Mouse (Mus musculus): ENCODE measurements around the gene Slc38a6. TPM values are rescaled to one million over a fixed set of nuclear protein-coding genes. Genes with fewer than 3 reads are reported as not detected.
A peak's percentile ranks its signal among the peaks of the same experiment; 100 is the strongest.

Slc38a6 gene
- polyA plus RNA-seq, 1 experiment, result 7.8 TPM

- TF ChIP-seq MYOD1 (IDR thresholded peaks at IDR 0.05; ENCODE audit: control insufficient read depth in 1 of 3, insufficient read length in 2 of 3, low read depth in 2 of 3) (peak in 1 of 3 experiments; percentile 5), E2F4 (IDR thresholded peaks at IDR 0.05; ENCODE audit: insufficient read depth) (no peak)
- Histone ChIP-seq H3K79me2 (ENCODE audit: control insufficient read depth, insufficient read depth) (no peaks in the 10 kb centered on the region), H3K4me2 (ENCODE audit: low read depth) (peak overlapping the region; percentile 60), H3K27me3 (ENCODE audit: control insufficient read depth, insufficient read depth, insufficient read length) (no peaks in the 10 kb centered on the region), H3K36me3 (ENCODE audit: control insufficient read depth, insufficient read depth) (no peaks in the 10 kb centered on the region), H3ac (ENCODE audit: control insufficient read depth, insufficient read length) (no peak overlapping the region), H3K4me3 (no peak overlapping the region)
These were observed 96.6 kb downstream of the Slc38a6 start for GRCm38 (mm10) chr12:73383179-73383510.

GRCm38 (mm10) chr12:73383861-73384260, 97.3 kb downstream of the Slc38a6 start:
- H3K4me2 ChIP-seq (ENCODE audit: low read depth), result peak overlapping the region; percentile 60
- TF ChIP-seq POLR2A (IDR thresholded peaks at IDR 0.05; ENCODE audit: insufficient read length, low read depth) (no peak), CEBPB (IDR thresholded peaks at IDR 0.05; ENCODE audit: insufficient read depth, poor library complexity, severe bottlenecking) (no peak), TCF3 (IDR thresholded peaks at IDR 0.05; ENCODE audit: insufficient read length, low read depth) (no peak), E2F4 (IDR thresholded peaks at IDR 0.05; ENCODE audit: insufficient read depth) (no peak), MYOG (IDR thresholded peaks at IDR 0.05; ENCODE audit: control insufficient read depth in 1 of 3, insufficient read depth in 1 of 3, insufficient read length in 2 of 3, low read depth in 2 of 3) (no peak), USF1 (IDR thresholded peaks at IDR 0.05; ENCODE audit: low read depth) (no peak), MYOD1 (IDR thresholded peaks at IDR 0.05; ENCODE audit: control insufficient read depth in 1 of 3, insufficient read length in 2 of 3, low read depth in 2 of 3) (no peak), REST (IDR thresholded peaks at IDR 0.05; ENCODE audit: insufficient read depth, insufficient read length) (no peak), POLR2AphosphoS2 (IDR thresholded peaks at IDR 0.05; ENCODE audit: insufficient read length, low read depth) (no peak), TCF12 (IDR thresholded peaks at IDR 0.05; ENCODE audit: insufficient read depth, poor library complexity, severe bottlenecking) (no peak), MAX (IDR thresholded peaks at IDR 0.05; ENCODE audit: low read depth) (no peak), SRF (IDR thresholded peaks at IDR 0.05; ENCODE audit: control insufficient read depth, insufficient read length, low read depth) (no peak)
- no peaks in the 10 kb centered on the region for H3K27me3 ChIP-seq (ENCODE audit: control insufficient read depth, insufficient read depth, insufficient read length)

GRCm38 (mm10) chr12:73384747-73385146, 98.2 kb downstream of the Slc38a6 start:
- TF ChIP-seq REST (IDR thresholded peaks at IDR 0.05; ENCODE audit: insufficient read depth, insufficient read length) (no peak), TCF3 (IDR thresholded peaks at IDR 0.05; ENCODE audit: insufficient read length, low read depth) (no peak), USF1 (IDR thresholded peaks at IDR 0.05; ENCODE audit: low read depth) (no peak), MYOG (IDR thresholded peaks at IDR 0.05; ENCODE audit: control insufficient read depth in 1 of 3, insufficient read depth in 1 of 3, insufficient read length in 2 of 3, low read depth in 2 of 3) (no peak), CEBPB (IDR thresholded peaks at IDR 0.05; ENCODE audit: insufficient read depth, poor library complexity, severe bottlenecking) (no peak), E2F4 (IDR thresholded peaks at IDR 0.05; ENCODE audit: insufficient read depth) (no peak), SRF (IDR thresholded peaks at IDR 0.05; ENCODE audit: control insufficient read depth, insufficient read length, low read depth) (no peak), POLR2A (IDR thresholded peaks at IDR 0.05; ENCODE audit: insufficient read length, low read depth) (no peak), MAX (IDR thresholded peaks at IDR 0.05; ENCODE audit: low read depth) (no peak), MYOD1 (IDR thresholded peaks at IDR 0.05; ENCODE audit: control insufficient read depth in 1 of 3, insufficient read length in 2 of 3, low read depth in 2 of 3) (no peak), TCF12 (IDR thresholded peaks at IDR 0.05; ENCODE audit: insufficient read depth, poor library complexity, severe bottlenecking) (no peak), POLR2AphosphoS2 (IDR thresholded peaks at IDR 0.05; ENCODE audit: insufficient read length, low read depth) (no peak)
- Histone ChIP-seq H3K4me3 (no peak overlapping the region), H3K27me3 (ENCODE audit: control insufficient read depth, insufficient read depth, insufficient read length) (no peaks in the 10 kb centered on the region), H3K79me2 (ENCODE audit: control insufficient read depth, insufficient read depth) (no peaks in the 10 kb centered on the region), H3ac (ENCODE audit: control insufficient read depth, insufficient read length) (no peak overlapping the region), H3K4me2 (ENCODE audit: low read depth) (no peak overlapping the region), H3K36me3 (ENCODE audit: control insufficient read depth, insufficient read depth) (no peaks in the 10 kb centered on the region)

More at GRCm38 (mm10) chr12:73383861-73384260, 97.3 kb downstream of the Slc38a6 start:
- Histone ChIP-seq H3K79me2 (ENCODE audit: control insufficient read depth, insufficient read depth) (no peaks in the 10 kb centered on the region), H3K4me3 (no peak overlapping the region), H3ac (ENCODE audit: control insufficient read depth, insufficient read length) (no peak overlapping the region), H3K36me3 (ENCODE audit: control insufficient read depth, insufficient read depth) (no peaks in the 10 kb centered on the region)

- TF ChIP-seq CEBPB (IDR thresholded peaks at IDR 0.05; ENCODE audit: insufficient read depth, poor library complexity, severe bottlenecking) (no peak), MYOG (IDR thresholded peaks at IDR 0.05; ENCODE audit: control insufficient read depth in 1 of 3, insufficient read depth in 1 of 3, insufficient read length in 2 of 3, low read depth in 2 of 3) (no peak), USF1 (IDR thresholded peaks at IDR 0.05; ENCODE audit: low read depth) (no peak), MAX (IDR thresholded peaks at IDR 0.05; ENCODE audit: low read depth) (no peak), SRF (IDR thresholded peaks at IDR 0.05; ENCODE audit: control insufficient read depth, insufficient read length, low read depth) (no peak)
- no peaks in the 10 kb centered on the region for H3K79me2 ChIP-seq (ENCODE audit: control insufficient read depth, insufficient read depth)
- H3K4me3 ChIP-seq, result no peak overlapping the region
These were observed 105.9 kb downstream of the Slc38a6 start for GRCm38 (mm10) chr12:73392507-73392906.

GRCm38 (mm10) chr12:73393018-73393417, 106.4 kb downstream of the Slc38a6 start:
- Histone ChIP-seq H3K36me3 (ENCODE audit: control insufficient read depth, insufficient read depth) (no peaks in the 10 kb centered on the region), H3K79me2 (ENCODE audit: control insufficient read depth, insufficient read depth) (no peaks in the 10 kb centered on the region), H3K4me2 (ENCODE audit: low read depth) (no peak overlapping the region), H3ac (ENCODE audit: control insufficient read depth, insufficient read length) (no peak overlapping the region), H3K27me3 (ENCODE audit: control insufficient read depth, insufficient read depth, insufficient read length) (no peaks in the 10 kb centered on the region), H3K4me3 (no peak overlapping the region)
- no peak for TF ChIP-seq MYOG (IDR thresholded peaks at IDR 0.05; ENCODE audit: control insufficient read depth in 1 of 3, insufficient read depth in 1 of 3, insufficient read length in 2 of 3, low read depth in 2 of 3)

More at GRCm38 (mm10) chr12:73392507-73392906, 105.9 kb downstream of the Slc38a6 start:
- H3K36me3 ChIP-seq (ENCODE audit: control insufficient read depth, insufficient read depth), result no peaks in the 10 kb centered on the region
- H3ac ChIP-seq (ENCODE audit: control insufficient read depth, insufficient read length), result no peak overlapping the region
- H3K27me3 ChIP-seq (ENCODE audit: control insufficient read depth, insufficient read depth, insufficient read length), result no peaks in the 10 kb centered on the region
- no peak overlapping the region for H3K4me2 ChIP-seq (ENCODE audit: low read depth)
